Mouse (Mus musculus): ENCODE results near the gene Gm3633. TPM values are rescaled to one million over a fixed set of nuclear protein-coding genes. Genes with fewer than 3 reads are reported as not detected.
"Not testable (repeated sequence)": the region's sequence is repeated elsewhere in the genome, so short reads cannot be mapped to it uniquely, and the experiment has no call there.

The Gm3633 gene
- not detected for total RNA-seq (2021)
- long read RNA-seq, experiment 1, result 0 reads
- long read RNA-seq, experiment 2, result 0 reads

DNA sequence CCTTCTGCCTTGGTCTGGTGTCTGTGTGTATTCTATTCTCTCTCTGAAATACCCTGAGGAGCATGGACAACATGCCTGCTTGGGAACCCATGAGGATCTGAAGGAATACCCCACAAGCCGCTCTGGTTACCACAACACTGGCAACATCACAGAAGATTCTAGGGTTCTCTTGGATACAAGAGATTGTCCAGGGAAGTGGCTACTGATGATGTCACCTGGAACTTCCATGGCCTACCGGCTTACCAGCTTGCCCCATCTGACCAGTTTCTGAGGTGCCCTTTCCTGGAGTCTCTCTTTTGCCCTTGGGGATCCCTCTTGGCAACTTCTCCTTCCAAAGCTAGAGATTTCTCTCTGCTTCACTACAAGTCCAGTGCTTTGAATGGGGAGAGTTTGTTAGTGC lies at the start of gene Gm3633:
Gene Gm3633, minus strand, starts transcription at position 101 of the 400 bp plus-strand sequence.
- DNase-seq (ENCODE audit: low spot score in 2 of 2), result not testable (repeated sequence)

DNA sequence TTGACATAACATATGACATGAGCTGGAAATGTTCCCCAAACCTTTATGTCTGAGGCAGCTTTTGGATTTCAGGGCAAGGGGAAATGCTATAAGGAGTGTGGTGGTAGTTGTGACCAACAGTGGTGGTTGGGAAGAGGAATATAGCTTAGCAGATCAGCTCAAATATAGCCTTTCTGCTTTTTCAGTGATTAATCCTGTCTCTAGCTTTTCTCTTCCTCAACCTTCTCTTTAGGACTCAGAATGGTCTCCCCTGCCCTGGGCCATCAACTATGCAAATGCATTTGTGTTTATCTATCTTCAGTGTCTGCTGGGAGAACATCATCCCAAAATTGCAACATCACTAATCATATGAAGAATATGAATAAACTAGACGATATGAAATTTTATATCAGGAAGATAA lies 13.9 kb upstream of the Gm3633 start, which contains the start of gene Gm10378:
Gene Gm10378, plus strand, starts transcription at position 301 of the 400 bp plus-strand sequence.
- DNase-seq (ENCODE audit: low spot score in 2 of 2), result not testable (repeated sequence)

- not testable (repeated sequence) for DNase-seq (ENCODE audit: low spot score in 2 of 2)
Observed at GRCm38 (mm10) chr14:42599782-42600181, 41.9 kb downstream of the Gm3633 start, which contains the start of gene Gm17124. Gm17124 (minus strand) TSS chr14:42599882.

Small RNA genes within 50 kb of the gene (microRNA-seq; reads per million reads assigned to microRNA genes)
- not detected for gene Gm23620
- gene Gm25228, result not detected

Other genes with a start within 250 kb of the Gm3633 start
- gene Gm8005, start 202.2 kb downstream of the Gm3633 start, total RNA-seq (2021), result not detected
- gene Gm8011, start 178.0 kb downstream of the Gm3633 start, total RNA-seq (2021), result not detected
- not detected for gene Gm8020, start 139.6 kb downstream of the Gm3633 start, total RNA-seq (2021)
- not detected for gene Gm8024, start 117.6 kb downstream of the Gm3633 start, total RNA-seq (2021)
- gene Gm17124, start 42.0 kb downstream of the Gm3633 start, total RNA-seq (2021), result not detected
- not detected for gene Gm10378, start 14.0 kb upstream of the Gm3633 start, total RNA-seq (2021)
- gene Gm3015, start 126.9 kb upstream of the Gm3633 start, total RNA-seq (2021), result not detected
- not detected for gene Gm10377, start 156.1 kb upstream of the Gm3633 start, total RNA-seq (2021)
- gene Gm21977, start 211.6 kb upstream of the Gm3633 start, total RNA-seq (2021), result not detected

All from adrenal gland, postnatal 4 days (tissue).